Mouse (Mus musculus) small intestine, adult 2 months (tissue): ENCODE measurements around the gene Cacna1h.

Experiments used
- CTCF ChIP-seq: fragments of 200-500 bp; IDR thresholded peaks from 2 replicates; pipeline ENCODE4 v1.5.1; 2012; ENCODE audit warnings: low read depth, mild to moderate bottlenecking, control low read depth, inconsistent platforms, low read length, moderate library complexity, mixed read lengths; ENCODE audit not compliant: insufficient replicate concordance, insufficient read length; ENCODE audit errors: extremely low read depth
- POLR2A ChIP-seq: fragments of 200-500 bp; IDR thresholded peaks from 2 replicates; pipeline ENCODE4 v1.6.1; 2012; ENCODE audit warnings: low read depth, mild to moderate bottlenecking, control low read depth, inconsistent platforms, low read length, moderate library complexity

GRCm38 (mm10) chr17:25447865-25448264 is 14.3 kb upstream of the Cacna1h start:
- TF ChIP-seq CTCF = no peak
- no peak for TF ChIP-seq POLR2A
